Mouse (Mus musculus) liver, postnatal 0 days (tissue): Measurements from ENCODE around the gene Ssb. TPM values are rescaled to one million over a fixed set of nuclear protein-coding genes. Genes with fewer than 3 reads are reported as not detected.

ENCODE experiments used
- ATAC-seq: fragments of 200-750 bp; cut with Nextera tagmentation; 2 replicates; pipeline ENCODE4 v1.8.0; 2017; ENCODE audit warnings: mild to moderate bottlenecking, moderate library complexity
- DNase-seq: peaks from one replicate; pipeline ENCODE4 v3.0.0-alpha.2; 2016
- H3K27ac ChIP-seq: fragments of 300-500 bp; sonication (generic); 2 replicates; pipeline ENCODE4 v1.5.1; 2014; ENCODE audit warnings: antibody characterized with exemption, moderate library complexity, mild to moderate bottlenecking, low read depth
- H3K27me3 ChIP-seq: fragments of 300-500 bp; sonication (generic); 2 replicates; pipeline ENCODE4 v1.6.1; 2014; ENCODE audit warnings: low read length, control low read depth, mixed read lengths; ENCODE audit not compliant: insufficient read depth
- H3K36me3 ChIP-seq: fragments of 300-500 bp; sonication (generic); replicated peaks from 2 replicates; pipeline ENCODE4 v1.6.1; 2014; ENCODE audit warnings: mild to moderate bottlenecking, control low read depth, low read length, moderate library complexity, mixed read lengths; ENCODE audit not compliant: insufficient read depth
- H3K4me1 ChIP-seq: fragments of 300-500 bp; sonication (generic); 2 replicates; pipeline ENCODE4 v1.6.1; 2014; ENCODE audit warnings: antibody characterized with exemption, mild to moderate bottlenecking, control low read depth; ENCODE audit not compliant: insufficient read depth
- H3K4me2 ChIP-seq: fragments of 300-500 bp; sonication (generic); 2 replicates; pipeline ENCODE4 v1.6.1; 2014; ENCODE audit warnings: low read depth, mild to moderate bottlenecking, low read length, moderate library complexity, mixed read lengths
- H3K4me3 ChIP-seq: fragments of 300-500 bp; sonication (generic); 2 replicates; pipeline ENCODE4 v1.5.1; 2014; ENCODE audit warnings: low read depth, low read length
- H3K9ac ChIP-seq: fragments of 300-500 bp; sonication (generic); replicated peaks from 2 replicates; pipeline ENCODE4 v1.6.1; 2014; ENCODE audit warnings: mild to moderate bottlenecking, moderate library complexity
- H3K9me3 ChIP-seq: fragments of 300-500 bp; sonication (generic); 2 replicates; pipeline ENCODE4 v1.6.1; 2016; ENCODE audit warnings: mild to moderate bottlenecking, control low read depth, low read length, mixed read lengths
- CTCF ChIP-seq: sonication (generic); IDR thresholded peaks from 2 replicates; pipeline ENCODE4 v1.5.1; 2016; ENCODE audit warnings: antibody characterized with exemption, low read depth
- EP300 ChIP-seq: IDR thresholded peaks from 2 replicates; pipeline ENCODE4 v1.6.1; 2016; ENCODE audit warnings: antibody characterized with exemption, low read depth, mild to moderate bottlenecking
- WGBS: fragments of 180-500 bp; shearing (Covaris S2); extraction: QIAGEN DNeasy Blood & Tissue Kit; methylation state at CpG from one replicate; pipeline ENCODE4 v1.1.7; 2014; ENCODE audit not compliant: insufficient replicate concordance; 5-methylcytosine and 5-hydroxymethylcytosine counted together
- polyA plus RNA-seq: library from polyadenylated mRNA; unstranded; fragments of >200 nt; fragmentation: Nextera tagmentation; extraction: Ambion mirVana; gene quantifications from 2 replicates; pipeline ENCODE4 v1.2.1, GENCODE M21; 2015

The Ssb gene
- polyA plus RNA-seq, 1 experiment from 2014 or later, result 128 TPM

- H3K27me3 ChIP-seq, result no peaks in the 10 kb centered on the region
- peak overlapping the region; percentile 82 for H3K4me3 ChIP-seq
- H3K4me1 ChIP-seq, result peaks cover 8% of the 10 kb centered on the region
- H3K4me2 ChIP-seq, result peak overlapping the region; percentile 75
- no peaks in the 10 kb centered on the region for H3K9me3 ChIP-seq
- TF ChIP-seq CTCF, result no peak
- TF ChIP-seq EP300, result no peak
- WGBS, result 23% methylated on average over 6 of the region's 6 CpGs
- peaks cover 7% of the 10 kb centered on the region; the same call in 1 of the 2 replicates for H3K36me3 ChIP-seq
- peak overlapping the region; percentile 79 for H3K27ac ChIP-seq
- H3K9ac ChIP-seq, result peak overlapping the region; percentile 88
- DNase-seq (no peak), ATAC-seq (no peak)
Measured at GRCm38 (mm10) chr2:69884581-69884980, 23.2 kb downstream of the Ssb start.

- DNase-seq (no peak), ATAC-seq (peak; percentile 52)
- Histone ChIP-seq H3K36me3 (0 out of 2 replicates have a peak, but pooled peaks cover 3% of the 10 kb centered on the region), H3K9me3 (no peaks in the 10 kb centered on the region), H3K27ac (peak overlapping the region; percentile 79), H3K9ac (peak overlapping the region; percentile 88), H3K4me2 (peak overlapping the region; percentile 75), H3K4me3 (peak overlapping the region; percentile 82), H3K4me1 (peaks cover 8% of the 10 kb centered on the region), H3K27me3 (no peaks in the 10 kb centered on the region)
- TF ChIP-seq CTCF (no peak), EP300 (no peak)
- 5% methylated on average over 12 of the region's 12 CpGs for WGBS
Measured at GRCm38 (mm10) chr2:69885050-69885449, 23.7 kb downstream of the Ssb start.

GRCm38 (mm10) chr2:69885451-69886305, 24.3 kb downstream of the Ssb start, which contains the start of gene Mettl5:
Mettl5 (minus strand) TSS chr2:69885615.
- peak; percentile 93 for DNase-seq
- no peaks in the 10 kb centered on the region for H3K27me3 ChIP-seq
- peaks cover 8% of the 10 kb centered on the region for H3K4me1 ChIP-seq
- WGBS, result under 1% methylated on average over 45 of the region's 45 CpGs
- peak; percentile 99 for ATAC-seq
- no peaks in the 10 kb centered on the region for H3K36me3 ChIP-seq
- peak within 1 kb of the TSS; percentile 75 for H3K4me2 ChIP-seq
- no peak for TF ChIP-seq EP300
- TF ChIP-seq CTCF, result peak; percentile 80
- peak within 1 kb of the TSS; percentile 82 for H3K4me3 ChIP-seq
- H3K9ac ChIP-seq, result peak within 1 kb of the TSS; percentile 88
- H3K27ac ChIP-seq, result peak within 1 kb of the TSS; percentile 79
- no peaks in the 10 kb centered on the region for H3K9me3 ChIP-seq

- Histone ChIP-seq H3K27ac (0 out of 2 replicates have a peak overlapping the region, but pooled peaks have one; percentile 0), H3K4me2 (no peak overlapping the region), H3K9me3 (no peaks in the 10 kb centered on the region), H3K9ac (no peak overlapping the region), H3K27me3 (no peaks in the 10 kb centered on the region), H3K4me3 (no peak overlapping the region), H3K36me3 (no peaks in the 10 kb centered on the region), H3K4me1 (peaks cover 8% of the 10 kb centered on the region)
- no peak for DNase-seq
- 67% methylated on average over 2 of the region's 2 CpGs for WGBS
- ATAC-seq, result no peak
- TF ChIP-seq EP300 (no peak), CTCF (no peak)
Measured at GRCm38 (mm10) chr2:69888957-69889356, 27.6 kb downstream of the Ssb start.

GRCm38 (mm10) chr2:69890843-69891242, 29.5 kb downstream of the Ssb start:
- H3K4me2 ChIP-seq, result no peak overlapping the region
- H3K27ac ChIP-seq, result no peak overlapping the region
- H3K4me3 ChIP-seq, result no peak overlapping the region
- H3K9me3 ChIP-seq, result no peaks in the 10 kb centered on the region
- no peak for DNase-seq
- TF ChIP-seq EP300 (no peak), CTCF (no peak)
- no peaks in the 10 kb centered on the region for H3K36me3 ChIP-seq
- H3K27me3 ChIP-seq, result no peaks in the 10 kb centered on the region
- no peaks in the 10 kb centered on the region for H3K4me1 ChIP-seq
- no peak overlapping the region for H3K9ac ChIP-seq
- 39% methylated on average over 7 of the region's 7 CpGs for WGBS
- no peak for ATAC-seq

- 87% methylated on average over 1 of the region's 1 CpGs for WGBS
- ATAC-seq, result no peak
- no peaks in the 10 kb centered on the region for H3K4me1 ChIP-seq
- no peak overlapping the region for H3K27ac ChIP-seq
- no peak for DNase-seq
- no peaks in the 10 kb centered on the region for H3K27me3 ChIP-seq
- H3K4me2 ChIP-seq, result no peak overlapping the region
- H3K36me3 ChIP-seq, result no peaks in the 10 kb centered on the region
- no peak overlapping the region for H3K4me3 ChIP-seq
- H3K9me3 ChIP-seq, result no peaks in the 10 kb centered on the region
- H3K9ac ChIP-seq, result no peak overlapping the region
- TF ChIP-seq EP300, result no peak
- TF ChIP-seq CTCF, result no peak
Measured at GRCm38 (mm10) chr2:69893145-69893544, 31.8 kb downstream of the Ssb start.
